Mouse (Mus musculus) kidney, embryonic 14.5 days (tissue): ENCODE data around the gene Fam240a. TPM values are rescaled to one million over a fixed set of nuclear protein-coding genes. Genes with fewer than 3 reads are reported as not detected.

Experiments
- ATAC-seq: fragments of 200-750 bp; cut with Nextera tagmentation; 2 replicates; pipeline ENCODE4 v1.8.0; 2017; ENCODE audit warnings: moderate number of reproducible peaks, mild to moderate bottlenecking, moderate TSS enrichment, moderate library complexity; ENCODE audit not compliant: low FRiP score, low TSS enrichment
- H3K27ac ChIP-seq: fragments of 300-500 bp; sonication (generic); 2 replicates; pipeline ENCODE4 v1.5.1; 2014; ENCODE audit warnings: low read depth, mild to moderate bottlenecking, low read length, moderate library complexity, mixed read lengths
- H3K27me3 ChIP-seq: fragments of 300-500 bp; sonication (generic); 2 replicates; pipeline ENCODE4 v1.6.1; 2014; ENCODE audit warnings: mild to moderate bottlenecking, low read length; ENCODE audit not compliant: control insufficient read depth, insufficient read depth
- H3K36me3 ChIP-seq: fragments of 300-500 bp; sonication (generic); 2 replicates; pipeline ENCODE4 v1.6.1; 2014; ENCODE audit warnings: low read length, mixed read lengths; ENCODE audit not compliant: control insufficient read depth, insufficient read depth
- H3K4me1 ChIP-seq: fragments of 300-500 bp; sonication (generic); 2 replicates; pipeline ENCODE4 v1.6.1; 2014; ENCODE audit warnings: low read length, mixed read lengths; ENCODE audit not compliant: control insufficient read depth, insufficient read depth
- H3K4me2 ChIP-seq: fragments of 300-500 bp; sonication (generic); replicated peaks from 2 replicates; pipeline ENCODE4 v1.6.1; 2014; ENCODE audit warnings: low read depth, mild to moderate bottlenecking, low read length
- H3K4me3 ChIP-seq: fragments of 300-500 bp; sonication (generic); 2 replicates; pipeline ENCODE4 v1.5.1; 2014; ENCODE audit warnings: mild to moderate bottlenecking, low read length
- H3K9ac ChIP-seq: fragments of 300-500 bp; sonication (generic); 2 replicates; pipeline ENCODE4 v1.6.1; 2014; ENCODE audit warnings: low read depth, mild to moderate bottlenecking, low read length, moderate library complexity
- H3K9me3 ChIP-seq: fragments of 300-500 bp; sonication (generic); 2 replicates; pipeline ENCODE4 v1.6.1; 2016; ENCODE audit warnings: low read length; ENCODE audit not compliant: control insufficient read depth
- WGBS: fragments of 180-500 bp; shearing (Covaris S2); extraction: QIAGEN DNeasy Blood & Tissue Kit; methylation state at CpG from one replicate; pipeline ENCODE4 v1.1.7; 2014; 5-methylcytosine and 5-hydroxymethylcytosine counted together
- polyA plus RNA-seq: library from polyadenylated mRNA; unstranded; fragments of >200 nt; fragmentation: Nextera tagmentation; extraction: Ambion mirVana; gene quantifications from 2 replicates; pipeline ENCODE4 v1.2.1, GENCODE M21; 2014

The Fam240a gene
- polyA plus RNA-seq, 1 experiment from 2014 or later = not detected

GRCm38 (mm10) chr9:110879998-110880561 lies 36.6 kb downstream of the Fam240a start, which contains the start of gene Tmie:
Gene Tmie (minus strand): TSS chr9:110880113.
- peak within 1 kb of the TSS; percentile 32 for H3K9ac ChIP-seq
- H3K4me1 ChIP-seq = peaks cover 7% of the 10 kb centered on the region; the same call in 1 of the 2 replicates
- H3K9me3 ChIP-seq = no peaks in the 10 kb centered on the region
- ATAC-seq = peak; percentile 76
- H3K36me3 ChIP-seq = no peaks in the 10 kb centered on the region
- H3K27ac ChIP-seq = 0 out of 2 replicates have a peak within 1 kb of the TSS, but pooled peaks have one; percentile 14
- H3K4me2 ChIP-seq = peak within 1 kb of the TSS; percentile 88
- H3K4me3 ChIP-seq = peak within 1 kb of the TSS; percentile 45
- H3K27me3 ChIP-seq = peaks cover 7% of the 10 kb centered on the region
- under 1% methylated on average over 48 of the region's 57 CpGs for WGBS

- 15% methylated on average over 12 of the region's 12 CpGs for WGBS
- ATAC-seq = peak; percentile 7; the same call in 1 of the 2 replicates
- H3K4me3 ChIP-seq = peak within 1 kb of the TSS; percentile 45
- peak within 1 kb of the TSS; percentile 88 for H3K4me2 ChIP-seq
- H3K27me3 ChIP-seq = peaks cover 9% of the 10 kb centered on the region
- 0 out of 2 replicates have a peak within 1 kb of the TSS, but pooled peaks have one; percentile 14 for H3K27ac ChIP-seq
- H3K36me3 ChIP-seq = no peaks in the 10 kb centered on the region
- H3K4me1 ChIP-seq = peaks cover 14% of the 10 kb centered on the region; the same call in 1 of the 2 replicates
- H3K9ac ChIP-seq = peak within 1 kb of the TSS; percentile 32
- no peaks in the 10 kb centered on the region for H3K9me3 ChIP-seq
Observed at GRCm38 (mm10) chr9:110879191-110879920, 37.3 kb downstream of the Fam240a start, which contains the start of gene Als2cl. Gene Als2cl (plus strand): TSS chr9:110879870.

GRCm38 (mm10) chr9:110877888-110878287 lies 38.8 kb downstream of the Fam240a start:
- WGBS = 93% methylated on average over 5 of the region's 5 CpGs
- no peak overlapping the region for H3K4me2 ChIP-seq
- no peak overlapping the region for H3K27ac ChIP-seq
- no peak overlapping the region for H3K4me3 ChIP-seq
- H3K4me1 ChIP-seq = peaks cover 21% of the 10 kb centered on the region; the same call in 1 of the 2 replicates
- H3K27me3 ChIP-seq = peaks cover 21% of the 10 kb centered on the region
- no peak overlapping the region for H3K9ac ChIP-seq
- H3K36me3 ChIP-seq = no peaks in the 10 kb centered on the region
- H3K9me3 ChIP-seq = no peaks in the 10 kb centered on the region
- ATAC-seq = no peak

GRCm38 (mm10) chr9:110877353-110877752 lies 39.3 kb downstream of the Fam240a start:
- Histone ChIP-seq H3K27ac (no peak overlapping the region), H3K36me3 (no peaks in the 10 kb centered on the region), H3K4me1 (peaks cover 21% of the 10 kb centered on the region; the same call in 1 of the 2 replicates), H3K4me2 (no peak overlapping the region), H3K9me3 (no peaks in the 10 kb centered on the region), H3K27me3 (peaks cover 23% of the 10 kb centered on the region), H3K4me3 (no peak overlapping the region), H3K9ac (no peak overlapping the region)
- 69% methylated on average over 1 of the region's 1 CpGs for WGBS
- no peak for ATAC-seq

- 0 out of 2 replicates have a peak, but pooled peaks have one; percentile 6 for ATAC-seq
- WGBS = 34% methylated on average over 4 of the region's 6 CpGs
- no peak overlapping the region for H3K4me3 ChIP-seq
- H3K4me1 ChIP-seq = peaks cover 21% of the 10 kb centered on the region; the same call in 1 of the 2 replicates
- H3K4me2 ChIP-seq = no peak overlapping the region
- H3K27ac ChIP-seq = no peak overlapping the region
- H3K9ac ChIP-seq = no peak overlapping the region
- no peaks in the 10 kb centered on the region for H3K9me3 ChIP-seq
- H3K36me3 ChIP-seq = no peaks in the 10 kb centered on the region
- peaks cover 18% of the 10 kb centered on the region for H3K27me3 ChIP-seq
Observed at GRCm38 (mm10) chr9:110875288-110875695, 41.4 kb downstream of the Fam240a start.

GRCm38 (mm10) chr9:110874660-110875191 lies 41.9 kb downstream of the Fam240a start:
- H3K9me3 ChIP-seq = no peaks in the 10 kb centered on the region
- no peak overlapping the region for H3K4me2 ChIP-seq
- no peak overlapping the region for H3K27ac ChIP-seq
- H3K9ac ChIP-seq = no peak overlapping the region
- 26% methylated on average over 3 of the region's 3 CpGs for WGBS
- H3K27me3 ChIP-seq = peaks cover 18% of the 10 kb centered on the region
- no peak for ATAC-seq
- H3K4me3 ChIP-seq = no peak overlapping the region
- H3K4me1 ChIP-seq = peaks cover 21% of the 10 kb centered on the region; the same call in 1 of the 2 replicates
- no peaks in the 10 kb centered on the region for H3K36me3 ChIP-seq

GRCm38 (mm10) chr9:110873681-110874659 lies 42.7 kb downstream of the Fam240a start:
- H3K9me3 ChIP-seq = no peaks in the 10 kb centered on the region
- 9% methylated on average over 40 of the region's 40 CpGs for WGBS
- H3K36me3 ChIP-seq = no peaks in the 10 kb centered on the region
- H3K27ac ChIP-seq = no peak overlapping the region
- peak overlapping the region; percentile 25 for H3K4me3 ChIP-seq
- H3K4me2 ChIP-seq = peak overlapping the region; percentile 49
- peaks cover 18% of the 10 kb centered on the region for H3K27me3 ChIP-seq
- peak; percentile 29; the same call in 1 of the 2 replicates for ATAC-seq
- H3K9ac ChIP-seq = no peak overlapping the region
- H3K4me1 ChIP-seq = peaks cover 18% of the 10 kb centered on the region; the same call in 1 of the 2 replicates

GRCm38 (mm10) chr9:110871030-110871429 lies 45.6 kb downstream of the Fam240a start:
- WGBS = 20% methylated on average over 7 of the region's 7 CpGs
- H3K4me2 ChIP-seq = no peak overlapping the region
- peaks cover 18% of the 10 kb centered on the region; the same call in 1 of the 2 replicates for H3K4me1 ChIP-seq
- H3K36me3 ChIP-seq = no peaks in the 10 kb centered on the region
- H3K27ac ChIP-seq = no peak overlapping the region
- no peak for ATAC-seq
- no peaks in the 10 kb centered on the region for H3K9me3 ChIP-seq
- no peak overlapping the region for H3K4me3 ChIP-seq
- H3K9ac ChIP-seq = no peak overlapping the region
- H3K27me3 ChIP-seq = peaks cover 16% of the 10 kb centered on the region
